Mouse (Mus musculus): ENCODE results near the gene Igfn1.

Igfn1 gene

GRCm38 (mm10) chr1:135941259-135942006, 64.7 kb downstream of the Igfn1 start:
- intact Hi-C loops (cut with DNase I): no loop called here

GRCm38 (mm10) chr1:135936091-135936490, 70.1 kb downstream of the Igfn1 start:
- intact Hi-C loops (cut with DNase I): no loop called here

DNA sequence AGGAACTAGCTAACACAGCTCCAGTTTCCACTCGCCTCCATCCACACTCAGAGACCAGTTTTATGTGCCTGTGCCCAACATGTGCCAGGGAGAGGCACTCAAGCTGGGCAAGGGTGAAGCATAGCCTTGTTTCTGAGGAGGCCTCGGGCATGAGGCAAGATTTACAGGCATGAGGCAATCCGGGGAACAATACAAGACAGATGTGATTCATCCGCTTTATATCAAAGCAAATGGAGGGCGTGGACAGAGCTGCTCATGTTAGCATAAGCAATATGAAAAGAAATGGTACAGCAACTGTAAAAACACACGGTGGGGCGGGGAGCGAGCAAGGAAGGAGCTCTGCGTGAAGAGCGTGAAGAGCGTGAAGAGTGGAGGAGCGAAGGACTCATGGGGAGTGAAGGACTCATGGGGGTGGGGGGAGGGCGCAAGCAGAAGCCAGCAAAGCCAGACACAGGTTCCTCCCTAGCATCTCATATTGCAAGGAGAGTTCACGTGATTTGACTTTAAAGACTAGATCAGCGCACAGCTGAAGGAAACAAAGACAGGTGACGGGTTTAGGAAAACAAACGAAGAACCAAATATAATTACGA, 72.3 kb downstream of the Igfn1 start:
- intact Hi-C loops (cut with DNase I): no loop called here

GRCm38 (mm10) chr1:135929876-135930275, 76.3 kb downstream of the Igfn1 start:
- intact Hi-C loops (cut with DNase I): no loop called here

DNA sequence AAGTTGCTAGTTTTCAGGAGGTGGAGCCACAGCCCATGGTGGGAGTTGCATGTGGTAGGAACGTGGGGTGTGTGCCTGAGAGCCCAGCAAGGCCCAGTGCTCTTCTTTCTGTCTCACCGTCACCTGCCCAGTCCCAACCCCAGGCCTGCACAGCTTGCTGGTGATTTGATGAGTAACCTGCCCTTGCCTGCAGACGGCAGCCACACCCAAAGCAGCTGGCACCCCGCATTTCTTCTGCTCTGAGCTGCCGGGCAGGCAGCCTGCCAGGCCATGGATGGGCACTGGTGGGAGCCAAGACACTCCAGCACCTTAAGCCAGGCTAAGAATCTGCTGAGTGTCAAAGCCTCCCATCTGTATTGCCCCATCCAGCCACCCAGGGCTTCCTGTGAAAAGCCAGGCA, 80.3 kb downstream of the Igfn1 start:
- intact Hi-C loops (cut with DNase I): no loop called here

DNA sequence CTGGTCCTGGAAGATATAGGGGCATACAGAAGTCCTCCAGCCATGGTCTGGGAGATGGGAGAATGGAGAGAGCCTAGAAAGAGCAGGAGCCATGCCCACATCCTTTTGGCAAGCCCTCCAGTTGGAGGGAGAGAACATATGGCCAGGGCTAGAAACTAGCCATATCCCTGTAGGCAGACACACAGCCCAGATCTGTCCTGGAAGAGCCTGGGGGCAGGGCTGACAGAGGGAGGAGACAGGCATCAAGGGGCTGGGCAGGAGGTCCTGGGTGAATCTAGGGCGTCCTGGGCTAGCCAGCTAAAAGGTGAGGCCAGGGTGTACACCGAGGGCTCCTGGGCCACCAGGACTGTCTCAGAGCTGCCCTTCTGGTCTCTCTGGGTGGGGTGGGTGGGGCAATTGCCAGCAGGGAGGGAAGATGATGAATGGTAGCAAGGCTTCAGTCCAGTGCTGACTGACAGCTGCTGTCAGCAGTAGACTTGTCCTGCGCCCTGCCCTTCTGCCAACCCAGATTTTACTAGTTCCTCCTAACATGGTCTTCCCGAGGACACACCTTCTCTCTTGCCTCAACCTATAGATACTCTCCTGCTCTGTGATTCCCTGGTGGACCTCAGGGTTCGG, 81.7 kb downstream of the Igfn1 start:
- intact Hi-C loops (cut with DNase I): no loop called here

GRCm38 (mm10) chr1:135923229-135923628, 82.9 kb downstream of the Igfn1 start:
- intact Hi-C loops (cut with DNase I): no loop called here

GRCm38 (mm10) chr1:135918644-135919407, 87.3 kb downstream of the Igfn1 start, which contains the start of gene Pkp1:
TSS of gene Pkp1 (minus strand) at chr1:135919207.
- intact Hi-C loops (cut with DNase I): no loop called here

DNA sequence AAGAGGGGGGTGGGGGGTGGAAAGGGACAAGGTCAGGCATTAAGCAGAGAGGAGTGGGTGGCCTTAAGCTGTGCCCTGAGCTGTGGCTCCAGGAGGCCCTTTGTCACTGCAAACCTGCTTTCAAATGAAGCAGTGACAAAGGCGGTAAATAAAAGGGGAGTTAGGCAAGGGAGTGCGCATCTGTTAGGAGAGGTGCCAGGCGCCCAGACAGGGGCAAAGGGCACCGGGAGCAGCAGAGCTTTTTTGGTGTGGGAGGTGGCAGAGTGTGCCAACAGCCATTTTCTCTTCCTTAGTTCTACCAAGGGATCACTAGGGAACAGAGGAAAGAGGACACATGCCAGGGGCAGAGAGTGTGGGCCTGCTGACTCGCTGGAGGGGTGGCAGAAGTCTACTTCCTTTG, 88.9 kb downstream of the Igfn1 start:
- intact Hi-C loops (cut with DNase I): no loop called here

DNA sequence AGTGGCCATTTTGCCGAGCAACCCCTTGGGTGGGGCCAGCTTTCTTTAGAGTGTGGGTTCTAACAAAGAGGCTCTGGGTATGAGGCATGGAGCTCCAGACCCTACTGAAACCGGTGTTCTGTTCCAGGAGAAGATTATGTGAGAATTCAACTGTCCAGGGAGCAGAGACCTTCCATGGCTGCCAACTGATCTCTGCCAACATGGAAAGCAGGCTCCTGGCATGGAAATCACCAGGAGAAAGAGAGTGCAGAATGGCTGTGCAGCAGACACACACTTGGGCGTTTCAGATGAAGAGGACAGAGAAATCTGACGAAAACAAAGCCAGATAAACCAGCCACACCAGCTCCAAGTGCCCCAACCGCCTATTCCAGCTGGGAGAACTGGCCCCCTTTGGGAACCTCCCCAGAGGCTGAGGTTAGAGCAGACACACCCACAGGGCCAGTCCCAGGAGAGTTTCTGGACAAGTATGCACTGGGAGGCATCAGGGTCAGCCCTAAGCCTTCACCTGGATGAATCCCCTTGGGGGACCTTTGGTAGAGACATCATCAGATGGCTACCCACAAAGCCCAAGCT, 89.6 kb downstream of the Igfn1 start:
- intact Hi-C loops (cut with DNase I): no loop called here

- intact Hi-C loops (cut with DNase I): no loop called here
Measured at GRCm38 (mm10) chr1:135913657-135914056, 92.5 kb downstream of the Igfn1 start.

DNA sequence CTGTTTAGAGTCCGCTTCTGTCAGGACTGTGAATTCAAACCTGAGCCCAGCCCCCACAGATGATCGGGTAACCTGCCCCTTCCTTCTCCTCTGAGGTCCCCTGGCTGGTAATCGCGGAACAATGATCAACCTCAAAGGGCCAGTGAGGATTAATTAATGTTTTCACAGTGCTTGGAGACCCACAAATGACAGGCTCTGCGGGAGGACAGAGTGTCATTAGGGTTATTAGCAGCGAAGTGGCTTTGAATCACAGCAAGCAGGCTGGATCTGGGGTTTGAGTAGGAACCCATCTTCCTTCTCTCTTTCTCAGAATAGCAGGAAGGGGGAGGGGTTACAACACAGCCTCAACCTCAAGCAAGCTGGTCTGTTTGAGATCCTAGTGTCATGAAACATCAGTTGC, 96.8 kb downstream of the Igfn1 start:
- intact Hi-C loops (cut with DNase I): no loop called here

DNA sequence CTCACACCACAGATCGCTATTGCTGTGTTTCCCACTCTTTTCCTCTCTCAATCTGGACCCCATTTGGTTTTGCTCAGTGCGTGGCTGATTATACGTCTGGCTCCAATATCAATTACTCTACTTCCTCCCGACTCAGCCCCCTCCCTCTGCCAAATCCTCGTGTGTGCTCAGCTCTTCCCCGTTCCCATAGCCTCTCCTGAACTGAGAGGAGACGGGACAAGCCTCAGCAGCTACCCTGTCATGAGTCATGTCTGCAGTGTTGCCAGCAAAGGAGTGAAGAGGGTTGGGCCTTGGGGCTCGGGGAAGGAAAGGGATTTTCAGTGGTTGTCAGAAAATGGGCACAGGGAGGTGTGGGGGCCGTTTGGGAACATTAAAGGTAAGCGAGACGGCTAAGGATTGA, 99.4 kb downstream of the Igfn1 start:
- intact Hi-C loops (cut with DNase I): no loop called here
